Mouse (Mus musculus): ENCODE measurements around the gene Gpr132.
"Not testable (repeated sequence)": the region's sequence is repeated elsewhere in the genome, so short reads cannot be mapped to it uniquely, and the experiment has no call there.

The Gpr132 gene

GRCm38 (mm10) chr12:112820401-112820999, 47.5 kb downstream of the Gpr132 start:
- DNase-seq (ENCODE audit: low spot score), result no peak

- DNase-seq (ENCODE audit: low spot score), result no peak
Measured at GRCm38 (mm10) chr12:112819057-112819662, 48.9 kb downstream of the Gpr132 start.

GRCm38 (mm10) chr12:112816866-112817265, 51.2 kb downstream of the Gpr132 start:
- not testable (repeated sequence) for DNase-seq (ENCODE audit: low spot score)

- peak; percentile 78 for DNase-seq (ENCODE audit: low spot score)
Measured at GRCm38 (mm10) chr12:112816294-112816693, 51.7 kb downstream of the Gpr132 start.

GRCm38 (mm10) chr12:112814682-112815470, 53.2 kb downstream of the Gpr132 start:
- DNase-seq (ENCODE audit: low spot score), result no peak

GRCm38 (mm10) chr12:112813370-112813769, 54.7 kb downstream of the Gpr132 start:
- DNase-seq (ENCODE audit: low spot score), result no peak

GRCm38 (mm10) chr12:112810092-112810885, 57.7 kb downstream of the Gpr132 start:
- DNase-seq (ENCODE audit: low spot score), result no peak

GRCm38 (mm10) chr12:112809641-112810040, 58.4 kb downstream of the Gpr132 start:
- no peak for DNase-seq (ENCODE audit: low spot score)

GRCm38 (mm10) chr12:112808587-112809364, 59.3 kb downstream of the Gpr132 start, which contains the start of gene Clba1:
TSS of gene Clba1 (plus strand) at chr12:112808937.
- DNase-seq (ENCODE audit: low spot score), result peak; percentile 95

GRCm38 (mm10) chr12:112808212-112808586, 59.8 kb downstream of the Gpr132 start:
- no peak for DNase-seq (ENCODE audit: low spot score)

GRCm38 (mm10) chr12:112807796-112808195, 60.2 kb downstream of the Gpr132 start:
- DNase-seq (ENCODE audit: low spot score), result no peak

- DNase-seq (ENCODE audit: low spot score), result no peak
Measured at GRCm38 (mm10) chr12:112806044-112806443, 62.0 kb downstream of the Gpr132 start.

GRCm38 (mm10) chr12:112804046-112804445, 64.0 kb downstream of the Gpr132 start:
- DNase-seq (ENCODE audit: low spot score), result no peak

GRCm38 (mm10) chr12:112802917-112803316, 65.1 kb downstream of the Gpr132 start:
- DNase-seq (ENCODE audit: low spot score), result no peak

GRCm38 (mm10) chr12:112801864-112802846, 65.9 kb downstream of the Gpr132 start, which contains the start of gene Ahnak2:
TSS of gene Ahnak2 (minus strand) at chr12:112802657.
- peak; percentile 80 for DNase-seq (ENCODE audit: low spot score)

Measured in retina, embryonic 14.5 days (tissue).